Mouse (Mus musculus): ENCODE results near the gene Tigit.

The Tigit gene

DNA sequence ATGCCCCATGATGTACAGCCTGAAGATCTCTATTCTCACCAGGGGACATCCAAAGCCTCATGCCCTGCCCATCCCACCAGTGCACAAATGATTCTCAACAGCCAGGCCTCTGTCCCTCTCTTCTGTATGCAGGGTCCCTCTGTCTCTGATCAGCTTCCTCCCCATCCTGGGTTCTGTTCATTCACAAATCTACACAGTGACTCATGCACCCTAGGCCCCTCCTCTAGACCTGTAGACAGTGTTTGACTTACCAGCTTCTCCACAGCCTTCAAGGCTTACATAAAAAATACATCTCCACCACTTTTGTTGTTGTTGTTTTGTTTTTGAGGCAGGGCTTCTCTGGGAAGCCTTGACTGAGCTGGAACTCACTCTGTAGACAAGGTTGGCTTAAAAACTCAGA, 915 bp upstream of the Tigit start:
- DNase-seq: no peak

DNA sequence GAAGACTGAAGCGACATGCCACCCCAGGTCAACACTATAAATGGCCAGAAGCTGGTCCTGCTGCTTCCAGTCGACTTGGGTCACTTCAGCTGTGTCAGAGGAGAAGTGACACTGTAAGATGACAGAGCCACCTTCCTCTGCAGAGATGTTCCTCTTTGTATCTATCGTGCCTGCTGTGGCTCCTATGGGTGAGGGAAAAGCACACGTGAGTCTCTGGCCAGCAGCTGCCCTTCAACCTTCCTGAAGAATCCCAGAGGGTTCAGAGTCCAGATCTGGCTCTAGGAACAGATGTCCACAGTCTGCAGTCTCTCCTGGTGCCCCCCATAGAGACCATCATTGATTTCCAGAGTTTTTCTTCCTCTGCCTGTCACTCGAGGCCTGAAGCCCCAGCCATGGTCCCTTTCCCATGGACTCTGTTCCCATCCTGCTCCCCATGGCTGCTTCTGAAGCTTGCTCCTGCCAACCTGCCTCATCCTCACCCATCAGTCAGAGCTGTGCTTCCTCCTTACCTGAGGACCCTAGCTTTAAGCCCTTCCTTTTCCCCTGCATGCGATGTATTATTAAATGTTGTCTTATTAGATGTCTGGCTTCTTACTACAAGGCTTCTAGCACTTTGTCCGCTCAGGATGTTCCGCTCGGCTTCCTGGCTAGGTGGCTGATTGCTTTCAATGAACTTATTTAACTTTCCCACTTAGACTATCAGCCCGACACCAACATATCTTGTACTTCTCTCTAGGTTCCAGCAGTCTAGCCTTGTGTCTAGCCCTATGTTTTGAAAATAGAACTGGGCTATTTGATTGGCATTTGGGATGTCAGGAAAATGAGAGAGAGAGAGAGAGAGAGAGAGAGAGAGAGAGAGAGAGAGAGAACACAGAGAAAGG, 1.6 kb downstream of the Tigit start:
- no peak for DNase-seq

DNA sequence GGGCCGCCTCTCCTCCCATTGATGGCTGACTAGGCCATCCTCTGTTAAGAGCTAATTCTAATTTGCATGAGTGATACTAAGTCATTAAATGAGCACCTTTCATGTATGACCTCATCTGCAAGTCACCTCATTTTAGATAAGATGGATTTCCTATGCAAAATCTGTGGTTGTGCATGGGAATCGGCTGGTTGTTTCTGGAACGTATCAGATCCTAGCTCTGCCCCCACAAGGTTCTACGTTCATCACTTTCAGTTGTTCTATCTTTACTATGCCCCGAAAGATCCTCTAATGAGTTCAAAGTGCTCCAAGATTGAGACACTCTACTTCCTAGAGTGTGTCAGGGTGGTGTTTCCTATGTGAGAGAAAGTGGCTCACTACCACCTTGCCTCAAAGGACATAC, 2.4 kb downstream of the Tigit start:
- DNase-seq: no peak

DNA sequence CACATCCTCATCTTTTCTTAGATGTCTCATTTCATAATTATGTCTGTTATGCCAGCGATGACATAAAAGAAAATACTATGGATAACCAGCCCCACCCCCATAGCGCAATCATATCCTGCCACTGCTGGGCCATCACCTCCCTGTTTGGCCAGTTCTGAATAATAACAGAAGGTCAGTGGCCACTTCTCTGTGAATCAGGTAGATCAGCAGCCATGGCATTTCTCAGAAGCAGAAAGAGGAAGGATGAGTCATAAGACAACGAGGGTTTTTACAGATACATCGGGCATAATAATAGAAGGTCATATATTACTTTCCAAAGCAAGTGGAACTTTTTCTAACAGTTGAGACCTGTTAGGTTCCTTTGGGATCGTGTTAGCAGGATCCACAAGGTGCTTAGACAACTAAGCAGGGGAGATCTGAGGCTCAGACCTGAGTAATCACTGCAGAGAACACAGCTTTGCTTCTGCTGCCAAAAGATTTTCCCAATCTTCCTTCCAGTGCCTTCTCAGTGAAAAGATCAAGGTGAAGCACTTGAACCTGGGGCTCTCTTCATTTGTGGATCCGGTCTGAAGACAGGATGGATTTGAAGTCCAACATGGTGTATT, 8.7 kb downstream of the Tigit start:
- DNase-seq: no peak

DNA sequence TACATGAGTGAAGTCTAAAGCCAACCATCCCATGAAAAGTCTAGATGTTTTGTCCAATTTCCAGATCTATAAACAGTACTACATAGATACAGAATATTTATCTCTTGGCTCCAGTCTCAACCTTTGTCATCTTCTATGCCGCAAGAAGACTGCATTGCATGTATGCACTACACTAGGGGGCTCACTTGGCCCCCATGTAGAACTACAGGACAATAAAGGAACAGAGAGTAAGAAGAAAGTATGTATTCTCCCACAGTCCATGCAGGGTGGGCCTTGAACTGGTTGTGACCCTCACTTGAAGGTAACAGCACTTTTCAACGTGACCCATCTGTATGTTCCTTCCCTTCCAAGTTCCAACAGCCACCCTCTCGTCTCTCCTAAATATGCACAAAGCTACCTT, 9.7 kb downstream of the Tigit start:
- no peak for DNase-seq

DNA sequence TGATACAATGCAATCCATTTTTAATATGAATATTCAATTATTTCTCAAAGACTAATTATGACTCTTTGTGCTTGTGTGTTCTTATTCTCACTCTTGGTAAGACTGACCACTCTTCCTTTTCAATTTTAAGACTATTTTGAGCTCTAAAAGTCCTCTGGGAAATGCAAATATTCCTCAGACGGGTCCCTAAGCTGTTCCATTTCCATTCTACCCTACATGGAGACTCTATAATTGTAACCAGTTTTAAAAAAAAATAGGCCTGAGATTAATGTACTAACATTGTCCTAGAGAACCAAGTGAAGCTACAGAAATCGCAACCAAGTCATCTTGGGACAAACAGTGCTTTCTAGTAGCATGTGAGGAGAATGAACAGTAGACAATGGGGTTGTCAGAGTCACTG, 10.7 kb downstream of the Tigit start:
- no peak for DNase-seq

DNA sequence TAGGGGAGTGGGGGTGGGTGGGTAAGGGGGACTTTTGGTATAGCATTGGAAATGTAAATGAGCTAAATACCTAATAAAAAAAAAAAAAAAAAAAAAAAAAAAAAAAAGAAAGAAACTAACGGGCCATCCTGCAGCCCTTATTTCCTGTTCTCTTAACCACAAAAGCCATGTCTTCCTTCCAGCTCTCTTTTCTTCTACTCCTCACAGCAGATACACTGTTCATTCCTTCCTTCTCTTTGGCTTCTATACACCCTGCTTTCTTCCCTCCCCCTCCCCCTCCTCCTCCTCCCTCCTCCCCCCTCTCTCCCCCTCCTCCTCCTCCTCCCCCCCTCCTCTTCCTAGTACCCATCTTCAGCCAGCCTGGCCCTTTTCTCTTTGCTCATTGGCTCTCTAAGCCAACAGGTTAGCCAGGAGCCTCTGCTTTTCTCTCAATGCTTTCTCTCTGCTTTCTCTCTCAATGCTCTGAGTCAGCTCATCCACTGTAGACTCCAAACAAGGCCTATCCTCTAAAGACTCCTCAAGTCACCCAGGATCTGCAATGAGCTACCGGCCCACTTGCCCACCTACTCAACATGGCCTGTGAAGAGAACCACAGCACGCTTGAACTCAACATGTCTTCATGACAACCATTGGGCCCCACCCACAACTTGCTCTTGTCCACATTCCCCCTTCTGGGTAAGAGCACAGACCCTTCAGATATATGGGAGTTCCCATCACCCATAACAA, 13.4 kb downstream of the Tigit start:
- no peak for DNase-seq

DNA sequence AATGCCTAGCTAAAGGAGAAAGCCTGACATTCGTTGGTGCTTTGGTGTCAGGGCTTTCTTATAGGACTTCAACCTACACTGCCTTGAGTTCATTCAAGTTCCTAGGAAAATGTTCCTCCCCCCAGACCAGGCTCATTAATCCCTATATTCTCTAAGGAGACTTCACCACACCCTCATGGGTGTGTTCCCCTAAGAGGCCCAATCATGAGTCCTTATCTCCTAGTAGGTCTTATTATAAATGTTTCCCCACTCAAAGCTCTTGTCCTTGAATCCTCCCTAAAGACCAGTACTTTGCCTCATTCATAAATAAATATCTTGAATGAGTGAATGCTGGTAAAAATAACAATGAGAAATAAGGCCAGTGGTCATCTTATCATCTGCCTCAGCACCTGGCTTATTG, 16.3 kb downstream of the Tigit start:
- DNase-seq: no peak

DNA sequence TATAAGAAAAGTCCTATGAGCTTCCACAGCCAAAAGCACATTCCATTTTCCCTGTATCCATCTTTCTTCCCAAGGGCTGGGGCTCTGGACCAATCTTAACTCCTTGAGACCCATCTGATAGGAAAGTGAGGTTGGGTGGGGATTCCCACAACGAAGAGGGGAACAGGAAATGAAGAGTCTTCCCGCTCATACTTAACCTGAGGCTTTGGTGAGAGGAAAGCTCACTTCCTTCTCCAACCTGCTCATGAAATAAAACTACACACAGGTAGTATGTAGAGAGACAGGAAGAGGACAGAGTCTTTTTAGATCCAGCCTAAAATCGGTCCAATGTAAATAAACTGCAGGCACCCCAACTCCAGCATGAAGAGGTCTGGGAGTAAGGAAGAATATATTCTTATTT, 17.0 kb downstream of the Tigit start:
- no peak for DNase-seq

DNA sequence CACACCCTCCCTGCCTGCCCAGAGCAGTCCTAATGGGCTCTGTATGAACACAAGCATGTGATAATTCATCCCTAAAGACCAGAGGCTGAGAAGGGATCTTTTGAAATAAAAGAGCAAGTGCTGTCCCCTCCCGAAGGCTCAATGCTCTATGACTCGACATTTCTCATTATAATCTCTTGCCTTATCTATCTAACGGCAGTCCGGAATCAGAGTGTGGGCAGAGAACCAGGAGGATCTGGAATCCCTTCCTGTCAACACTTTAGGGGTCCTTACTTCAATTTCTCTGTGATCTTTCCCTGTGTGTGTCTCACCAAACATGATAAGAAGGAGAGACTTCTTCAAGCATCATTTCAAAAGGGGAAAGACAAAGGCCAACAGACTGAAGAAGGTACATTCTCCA, 18.1 kb downstream of the Tigit start:
- DNase-seq: no peak

DNA sequence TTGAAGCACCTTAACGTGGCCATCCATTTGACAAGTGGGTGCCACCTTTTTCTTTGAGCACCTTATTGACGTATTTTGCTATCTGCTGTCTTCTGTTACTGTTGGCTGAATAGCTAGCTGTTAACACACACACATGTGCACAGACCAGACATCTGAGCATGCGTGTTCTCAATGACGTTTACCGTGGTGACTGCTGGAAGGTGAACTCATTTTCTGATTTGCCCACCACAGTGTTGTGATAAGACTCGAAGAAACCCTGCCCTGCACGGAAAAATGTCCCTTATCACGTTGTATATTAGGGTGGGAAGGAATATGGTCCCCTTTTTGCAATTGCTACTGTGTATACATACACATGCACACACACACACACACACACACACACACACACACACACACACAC, 22.7 kb downstream of the Tigit start:
- no peak for DNase-seq

DNA sequence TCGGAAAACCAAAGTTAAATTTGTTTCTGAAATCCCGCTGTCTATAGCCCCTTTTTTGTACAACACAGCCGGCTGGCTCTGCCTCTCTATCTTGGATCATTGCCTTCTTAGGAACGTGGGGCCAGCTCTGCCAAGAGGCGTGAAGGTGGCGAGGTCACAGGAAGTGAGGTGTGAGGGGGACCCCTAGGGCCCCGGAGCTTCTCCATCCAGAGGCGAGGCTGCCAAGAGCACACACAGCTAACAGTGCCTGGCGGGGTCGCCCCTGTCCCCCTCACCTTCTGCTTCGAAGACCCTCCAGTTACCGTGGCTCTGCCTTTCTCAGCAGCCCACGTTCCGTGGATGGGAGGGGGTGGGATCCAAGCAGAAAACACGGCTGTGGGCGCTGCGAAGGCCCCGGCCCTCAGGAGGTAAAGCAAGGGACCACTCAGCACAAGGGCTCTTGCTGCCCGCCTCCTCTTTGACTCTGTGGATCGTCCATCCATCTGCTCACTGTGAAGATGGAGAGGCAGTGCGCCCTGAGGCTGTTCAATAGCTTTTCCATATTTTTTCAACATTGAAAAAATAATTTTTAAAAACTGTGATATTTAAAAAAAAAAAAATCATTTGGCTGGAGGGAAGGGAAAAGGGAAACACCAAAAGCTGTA, 25.4 kb downstream of the Tigit start:
- DNase-seq: no peak

DNA sequence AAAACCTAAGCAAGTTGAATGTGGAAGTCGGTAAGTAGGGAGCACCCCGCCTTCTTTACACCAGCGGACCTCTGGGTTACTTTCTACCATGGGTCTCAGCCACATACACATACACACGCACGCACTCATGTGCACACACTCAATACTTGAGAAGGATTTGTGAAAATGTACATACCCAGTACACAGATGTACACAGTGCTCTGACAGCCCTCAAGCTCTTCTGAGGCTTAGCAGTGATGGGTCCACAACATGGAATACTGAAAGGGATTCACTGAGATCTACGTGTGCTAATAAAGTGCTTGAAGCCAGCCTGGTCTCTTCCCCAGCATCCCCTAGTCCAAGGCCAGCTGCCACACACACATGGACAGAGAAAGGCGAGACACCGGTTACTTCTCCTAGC, 26.7 kb downstream of the Tigit start:
- DNase-seq: no peak

DNA sequence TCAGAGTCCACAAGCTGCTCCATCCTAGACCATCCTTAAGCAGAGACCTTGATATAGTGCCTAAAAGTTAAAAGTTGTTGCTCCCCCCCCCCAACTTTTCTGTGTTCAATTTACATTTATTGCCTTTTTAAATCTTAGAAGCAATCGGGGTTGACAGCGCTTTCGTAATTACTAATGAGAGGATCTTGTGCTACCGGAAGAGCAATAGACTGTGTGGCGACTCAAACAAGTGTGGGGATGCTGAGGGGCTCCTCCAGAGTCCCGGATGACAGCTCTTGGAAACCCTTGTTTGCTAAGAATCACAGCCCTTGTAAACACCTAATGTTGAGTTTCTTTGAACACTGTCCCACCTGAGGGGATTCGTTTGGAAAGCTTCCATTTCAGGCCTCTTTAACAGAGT, 29.9 kb downstream of the Tigit start:
- no peak for DNase-seq

DNA sequence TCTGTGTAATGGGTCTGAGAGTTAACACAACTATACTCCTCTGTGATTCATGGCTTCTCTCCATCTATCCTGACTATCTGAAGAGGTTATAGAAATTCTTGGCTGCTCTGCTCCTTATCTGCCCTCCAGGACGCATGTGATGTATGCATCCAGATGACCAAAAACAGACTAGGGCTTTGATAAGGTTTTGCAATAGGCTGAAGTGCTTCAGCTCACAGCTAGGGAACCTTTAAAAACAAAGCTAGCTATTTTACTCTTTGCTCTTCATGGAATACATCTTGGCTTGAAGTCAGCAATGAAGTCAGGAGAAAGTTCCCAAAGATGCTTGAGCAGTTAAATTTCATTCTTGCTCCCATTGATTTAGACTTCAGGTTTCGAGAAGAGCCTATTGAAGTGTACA, 32.2 kb downstream of the Tigit start:
- DNase-seq: no peak

DNA sequence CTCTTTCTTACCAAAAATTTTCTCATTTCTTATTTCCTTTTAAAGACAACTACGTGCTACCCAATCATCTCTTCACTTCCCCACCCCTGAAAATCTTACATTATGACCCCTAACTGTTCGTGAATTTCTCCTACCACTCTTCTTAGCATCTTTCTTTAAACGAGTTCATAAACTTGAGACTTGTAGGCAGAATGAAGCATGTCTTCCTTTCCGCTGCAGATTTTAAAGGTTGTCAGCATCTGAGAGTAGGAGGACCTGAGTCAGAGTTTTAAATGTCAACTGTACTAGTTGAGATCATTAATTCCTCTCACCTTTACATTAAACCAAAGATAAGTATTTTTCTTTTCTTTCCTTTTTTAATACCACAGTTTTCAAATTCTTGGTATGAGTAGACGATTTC, 35.3 kb downstream of the Tigit start:
- DNase-seq: no peak

DNA sequence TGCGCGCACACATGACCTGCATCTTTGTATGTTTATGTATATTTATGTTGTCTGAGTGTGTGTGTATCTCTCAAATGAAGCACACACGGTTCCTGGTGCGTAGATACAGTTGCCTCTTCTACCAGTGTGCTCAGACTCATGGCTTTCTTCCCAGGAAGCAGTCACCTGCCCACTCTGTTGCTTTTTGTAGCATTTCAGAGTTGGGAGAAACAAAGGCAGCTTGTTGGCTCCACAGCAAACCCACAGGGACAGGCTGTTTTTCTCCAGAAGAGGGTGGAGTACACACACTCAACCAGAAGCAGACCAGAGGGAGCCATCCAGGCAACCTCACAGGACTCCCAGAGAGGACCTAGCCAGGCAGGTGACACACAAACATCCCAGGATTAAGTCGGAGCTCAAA, 38.0 kb downstream of the Tigit start:
- no peak for DNase-seq

DNA sequence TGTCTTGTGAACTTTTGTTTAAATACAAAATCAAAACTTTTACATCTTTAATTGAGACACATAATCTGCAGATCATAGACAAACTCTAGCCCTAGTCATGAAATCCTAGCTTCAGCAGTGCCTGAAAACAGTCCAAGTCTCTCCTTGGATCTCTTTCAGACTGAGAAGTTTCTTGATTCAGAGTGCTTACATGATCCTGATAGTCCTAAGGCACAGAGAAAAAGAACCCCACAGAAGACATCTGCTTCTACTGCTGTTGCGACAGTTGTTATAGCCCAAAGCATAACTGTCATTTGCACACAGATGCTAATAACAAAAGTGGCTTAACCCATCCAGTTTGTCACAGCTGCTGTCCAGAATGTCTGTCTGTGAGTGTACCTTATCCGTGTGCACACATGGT, 38.7 kb downstream of the Tigit start:
- DNase-seq: no peak

DNA sequence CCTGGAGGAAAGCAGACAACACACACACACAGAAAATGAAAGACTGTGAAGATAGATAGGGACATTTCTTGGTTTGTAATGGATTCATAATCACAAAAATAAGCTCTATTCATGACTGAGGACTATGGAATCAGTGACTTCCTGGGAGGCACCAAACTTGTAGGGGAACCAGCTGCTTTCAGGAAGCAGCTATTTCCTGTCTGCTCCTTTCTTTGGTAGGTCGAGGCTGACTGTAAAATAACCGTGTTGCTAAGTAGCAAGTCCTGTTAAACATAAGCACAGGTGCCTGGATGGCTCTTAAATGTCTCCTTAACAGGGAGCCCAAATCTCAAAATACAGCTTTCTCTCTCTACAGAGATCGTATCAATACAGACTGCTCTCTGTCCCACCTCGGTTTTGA, 39.1 kb downstream of the Tigit start:
- DNase-seq: no peak

DNA sequence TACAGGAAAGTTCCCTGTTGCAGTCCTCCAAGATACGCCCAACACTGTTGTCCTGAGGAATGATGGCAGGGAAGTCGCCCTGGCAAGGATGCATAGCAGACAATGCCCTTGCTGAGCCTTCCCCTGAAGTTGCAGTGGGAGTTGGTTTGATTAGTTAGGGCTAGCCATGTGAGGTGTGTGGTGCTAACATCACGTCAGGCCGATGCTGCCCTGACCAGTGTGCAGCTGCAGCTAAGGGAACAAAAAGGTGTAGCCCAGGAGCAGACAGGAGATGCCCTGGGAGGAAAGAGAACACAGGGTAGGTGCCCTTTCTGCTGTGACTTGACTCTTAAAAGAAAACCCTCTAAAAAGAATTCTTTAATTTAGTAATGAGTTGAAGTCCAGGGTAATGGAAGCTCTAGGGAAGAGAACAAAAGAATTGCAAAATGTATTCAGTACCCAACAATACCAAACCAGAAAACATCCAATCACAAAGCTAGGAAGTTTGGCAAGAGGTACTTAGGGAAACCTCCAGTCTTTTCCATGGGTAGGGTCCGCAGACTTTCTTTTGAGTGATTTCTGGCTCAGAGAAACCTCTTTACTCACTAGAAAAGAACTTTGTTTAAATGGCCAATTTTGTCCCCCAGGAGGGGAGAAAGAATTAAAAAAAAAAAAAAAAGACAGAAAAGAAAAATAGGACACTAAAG, 40.5 kb downstream of the Tigit start:
- DNase-seq: no peak

DNA sequence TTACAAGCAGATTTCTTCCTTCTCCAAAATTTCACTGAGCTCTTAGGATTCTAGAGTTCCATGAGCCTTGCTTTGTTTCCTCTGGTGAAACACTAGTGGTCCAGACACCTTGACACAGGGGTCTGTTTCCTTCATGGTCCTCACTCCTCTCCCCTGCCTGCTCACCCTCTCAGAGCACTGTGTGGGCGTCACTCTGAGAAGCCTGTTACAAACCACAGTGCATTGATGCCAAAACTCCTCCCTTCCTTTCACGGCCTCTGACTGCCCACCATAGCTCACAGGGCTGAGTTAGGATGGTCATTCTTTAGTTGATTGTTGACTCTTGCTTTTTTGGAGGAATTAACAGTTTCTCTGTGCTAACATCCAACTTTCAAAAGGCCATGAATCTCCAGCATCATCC, 43.6 kb downstream of the Tigit start:
- DNase-seq: no peak

DNA sequence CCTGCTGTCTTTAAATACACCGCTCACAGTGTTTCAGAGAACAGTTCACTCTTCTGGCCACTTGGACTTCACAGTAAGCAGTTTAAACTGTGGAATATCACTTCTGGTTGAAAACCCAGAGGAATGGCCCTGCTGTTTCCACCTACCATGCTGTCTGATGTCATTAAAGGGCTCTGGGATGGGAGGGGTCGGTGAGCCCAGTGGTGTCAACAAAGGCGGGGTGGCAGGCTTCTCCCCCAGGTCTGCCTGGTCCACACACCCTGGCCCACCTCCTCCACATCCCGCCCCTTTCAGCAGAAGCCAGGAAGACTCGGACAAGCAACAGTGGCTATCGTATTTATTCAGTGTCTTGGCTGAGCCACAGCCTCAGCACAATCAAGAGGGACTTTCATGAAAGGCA, 44.7 kb downstream of the Tigit start:
- no peak for DNase-seq

DNA sequence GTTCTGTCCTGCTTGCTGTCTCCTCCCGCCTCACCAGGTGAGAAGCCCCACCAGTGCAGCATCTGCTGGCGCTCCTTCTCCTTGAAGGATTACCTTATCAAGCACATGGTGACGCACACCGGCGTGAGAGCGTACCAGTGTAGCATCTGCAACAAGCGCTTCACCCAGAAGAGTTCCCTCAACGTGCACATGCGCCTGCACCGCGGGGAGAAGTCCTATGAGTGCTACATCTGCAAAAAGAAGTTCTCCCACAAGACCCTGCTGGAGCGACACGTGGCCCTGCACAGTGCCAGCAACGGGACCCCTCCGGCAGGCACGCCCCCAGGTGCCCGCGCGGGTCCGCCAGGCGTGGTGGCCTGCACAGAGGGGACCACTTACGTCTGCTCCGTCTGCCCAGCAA, 45.7 kb downstream of the Tigit start:
- no peak for DNase-seq

Measured in kidney, adult 11 months (tissue).